Mouse (Mus musculus): ENCODE measurements at regions not wholly inside any gene's neighbourhood (a gene's known extent, or its start where the extent isn't known, plus 50 kb on each side); places are given as distances from the start of the nearest gene placed in this dataset.

- WGBS, result 69% methylated on average over 3 of the region's 3 CpGs
- H3K27ac ChIP-seq, result no peak overlapping the region
- no peaks in the 10 kb centered on the region for H3K9me3 ChIP-seq
- H3K4me3 ChIP-seq, result no peak overlapping the region
- H3K4me1 ChIP-seq, result no peaks in the 10 kb centered on the region
- no peak for DNase-seq (ENCODE audit: extremely low spot score, low spot score)
- H3K36me3 ChIP-seq (replicated peaks), result no peaks in the 10 kb centered on the region
- H3K27me3 ChIP-seq (ENCODE audit: poor library complexity, severe bottlenecking), result no peaks in the 10 kb centered on the region
These were observed 105.1 kb downstream of the Mtx2 start for GRCm38 (mm10) chr2:74930702-74931101.

GRCm38 (mm10) chr2:74933190-74933589 lies 107.6 kb downstream of the Mtx2 start:
- WGBS, result 58% methylated on average over 8 of the region's 8 CpGs

GRCm38 (mm10) chr2:74933771-74934170 lies 108.2 kb downstream of the Mtx2 start:
- H3K27ac ChIP-seq, result no peak overlapping the region
- no peak for DNase-seq (ENCODE audit: extremely low spot score, low spot score)
- H3K27me3 ChIP-seq (ENCODE audit: poor library complexity, severe bottlenecking), result no peaks in the 10 kb centered on the region
- peaks cover 6% of the 10 kb centered on the region for H3K4me1 ChIP-seq
- WGBS, result 91% methylated on average over 1 of the region's 1 CpGs
- H3K36me3 ChIP-seq (replicated peaks), result no peaks in the 10 kb centered on the region
- no peaks in the 10 kb centered on the region for H3K9me3 ChIP-seq
- H3K4me3 ChIP-seq, result no peak overlapping the region

More at GRCm38 (mm10) chr2:74933190-74933589, 107.6 kb downstream of the Mtx2 start:
- Histone ChIP-seq H3K9me3 (no peaks in the 10 kb centered on the region), H3K27me3 (ENCODE audit: poor library complexity, severe bottlenecking) (no peaks in the 10 kb centered on the region), H3K4me3 (no peak overlapping the region), H3K4me1 (no peaks in the 10 kb centered on the region), H3K27ac (no peak overlapping the region), H3K36me3 (replicated peaks) (no peaks in the 10 kb centered on the region)
- DNase-seq (ENCODE audit: extremely low spot score, low spot score), result no peak

- no peaks in the 10 kb centered on the region for H3K27me3 ChIP-seq (ENCODE audit: poor library complexity, severe bottlenecking)
- no peak overlapping the region for H3K27ac ChIP-seq
- no peak overlapping the region for H3K4me3 ChIP-seq
- no peak for DNase-seq (ENCODE audit: extremely low spot score, low spot score)
- H3K4me1 ChIP-seq, result peaks cover 6% of the 10 kb centered on the region
- no peaks in the 10 kb centered on the region for H3K36me3 ChIP-seq (replicated peaks)
- 80% methylated on average over 9 of the region's 9 CpGs for WGBS
- no peaks in the 10 kb centered on the region for H3K9me3 ChIP-seq
These were observed 113.1 kb downstream of the Mtx2 start for GRCm38 (mm10) chr2:74938711-74939110.

- Histone ChIP-seq H3K9me3 (no peaks in the 10 kb centered on the region), H3K36me3 (replicated peaks) (no peaks in the 10 kb centered on the region), H3K4me1 (peaks cover 6% of the 10 kb centered on the region), H3K27me3 (ENCODE audit: poor library complexity, severe bottlenecking) (no peaks in the 10 kb centered on the region), H3K4me3 (no peak overlapping the region), H3K27ac (no peak overlapping the region)
- DNase-seq (ENCODE audit: extremely low spot score, low spot score), result no peak
- WGBS, result 95% methylated on average over 10 of the region's 10 CpGs
These were observed 116.4 kb downstream of the Mtx2 start for GRCm38 (mm10) chr2:74941966-74942365.

GRCm38 (mm10) chr2:74942611-74943198 lies 117.1 kb downstream of the Mtx2 start:
- 75% methylated on average over 6 of the region's 6 CpGs for WGBS
- Histone ChIP-seq H3K36me3 (replicated peaks) (no peaks in the 10 kb centered on the region), H3K9me3 (no peaks in the 10 kb centered on the region), H3K4me3 (no peak overlapping the region), H3K27ac (no peak overlapping the region), H3K4me1 (peaks cover 6% of the 10 kb centered on the region), H3K27me3 (ENCODE audit: poor library complexity, severe bottlenecking) (no peaks in the 10 kb centered on the region)
- no peak for DNase-seq (ENCODE audit: extremely low spot score, low spot score)

- no peaks in the 10 kb centered on the region for H3K36me3 ChIP-seq (replicated peaks)
- no peaks in the 10 kb centered on the region for H3K4me1 ChIP-seq
- H3K4me3 ChIP-seq, result no peak overlapping the region
- no peaks in the 10 kb centered on the region for H3K9me3 ChIP-seq
- H3K27ac ChIP-seq, result no peak overlapping the region
- H3K27me3 ChIP-seq (ENCODE audit: poor library complexity, severe bottlenecking), result peaks cover 4% of the 10 kb centered on the region; the same call in 1 of the 2 replicates
- WGBS, result 83% methylated on average over 7 of the region's 7 CpGs
- no peak for DNase-seq (ENCODE audit: extremely low spot score, low spot score)
These were observed 119.7 kb downstream of the Mtx2 start for GRCm38 (mm10) chr2:74945185-74945749.

- 84% methylated on average over 12 of the region's 12 CpGs for WGBS
- no peaks in the 10 kb centered on the region for H3K4me1 ChIP-seq
- H3K9me3 ChIP-seq, result no peaks in the 10 kb centered on the region
- no peak overlapping the region for H3K27ac ChIP-seq
- H3K36me3 ChIP-seq (replicated peaks), result no peaks in the 10 kb centered on the region
- DNase-seq (ENCODE audit: extremely low spot score, low spot score), result no peak
- no peak overlapping the region for H3K4me3 ChIP-seq
- H3K27me3 ChIP-seq (ENCODE audit: poor library complexity, severe bottlenecking), result peaks cover 4% of the 10 kb centered on the region; the same call in 1 of the 2 replicates
These were observed 126.0 kb downstream of the Mtx2 start for GRCm38 (mm10) chr2:74951401-74952260.

GRCm38 (mm10) chr2:74954101-74954500 lies 128.5 kb downstream of the Mtx2 start:
- Histone ChIP-seq H3K9me3 (no peaks in the 10 kb centered on the region), H3K36me3 (replicated peaks) (no peaks in the 10 kb centered on the region), H3K27ac (no peak overlapping the region), H3K4me3 (no peak overlapping the region), H3K4me1 (no peaks in the 10 kb centered on the region), H3K27me3 (ENCODE audit: poor library complexity, severe bottlenecking) (peaks cover under 1% of the 10 kb centered on the region; the same call in 1 of the 2 replicates)
- 72% methylated on average over 9 of the region's 9 CpGs for WGBS
- DNase-seq (ENCODE audit: extremely low spot score, low spot score), result no peak

- no peaks in the 10 kb centered on the region for H3K4me1 ChIP-seq
- DNase-seq (ENCODE audit: extremely low spot score, low spot score), result no peak
- WGBS, result 90% methylated on average over 4 of the region's 4 CpGs
These were observed 129.9 kb downstream of the Mtx2 start for GRCm38 (mm10) chr2:74955281-74956128.

GRCm38 (mm10) chr2:74956129-74956450 lies 130.5 kb downstream of the Mtx2 start:
- no peak for DNase-seq (ENCODE audit: extremely low spot score, low spot score)
- no peaks in the 10 kb centered on the region for H3K36me3 ChIP-seq (replicated peaks)
- no peak overlapping the region for H3K4me3 ChIP-seq
- no peaks in the 10 kb centered on the region for H3K9me3 ChIP-seq
- no peaks in the 10 kb centered on the region for H3K4me1 ChIP-seq
- H3K27ac ChIP-seq, result no peak overlapping the region
- H3K27me3 ChIP-seq (ENCODE audit: poor library complexity, severe bottlenecking), result no peaks in the 10 kb centered on the region; the same call in 1 of the 2 replicates
- 86% methylated on average over 1 of the region's 1 CpGs for WGBS

More at GRCm38 (mm10) chr2:74955281-74956128, 129.9 kb downstream of the Mtx2 start:
- H3K27ac ChIP-seq, result no peak overlapping the region
- no peaks in the 10 kb centered on the region; the same call in 1 of the 2 replicates for H3K27me3 ChIP-seq (ENCODE audit: poor library complexity, severe bottlenecking)
- no peak overlapping the region for H3K4me3 ChIP-seq
- H3K36me3 ChIP-seq (replicated peaks), result no peaks in the 10 kb centered on the region
- no peaks in the 10 kb centered on the region for H3K9me3 ChIP-seq

- no peaks in the 10 kb centered on the region for H3K9me3 ChIP-seq
- H3K4me3 ChIP-seq, result no peak overlapping the region
- DNase-seq (ENCODE audit: extremely low spot score, low spot score), result no peak
- WGBS, result 93% methylated on average over 2 of the region's 2 CpGs
- H3K27ac ChIP-seq, result no peak overlapping the region
- no peaks in the 10 kb centered on the region; the same call in 1 of the 2 replicates for H3K27me3 ChIP-seq (ENCODE audit: poor library complexity, severe bottlenecking)
- no peaks in the 10 kb centered on the region for H3K36me3 ChIP-seq (replicated peaks)
- no peaks in the 10 kb centered on the region for H3K4me1 ChIP-seq
These were observed 131.0 kb downstream of the Mtx2 start for GRCm38 (mm10) chr2:74956556-74956955.

Measured in forebrain, embryonic 10.5 days (tissue).